Mouse (Mus musculus) bone marrow, adult 2 months (tissue): ENCODE data around the gene Dpf1. TPM values are rescaled to one million over a fixed set of nuclear protein-coding genes. Genes with fewer than 3 reads are reported as not detected.

Experiments
- H3K27ac ChIP-seq: fragments of 200-500 bp; 2 replicates; pipeline ENCODE4 v1.5.1; 2012; ENCODE audit warnings: low read depth, mild to moderate bottlenecking, control low read depth, inconsistent platforms, low read length; ENCODE audit not compliant: control insufficient read depth, poor library complexity, insufficient read depth
- H3K4me1 ChIP-seq: fragments of 200-500 bp; 2 replicates; pipeline ENCODE4 v1.6.1; 2011; ENCODE audit warnings: low read length; ENCODE audit not compliant: control insufficient read depth, insufficient read depth
- H3K4me3 ChIP-seq: fragments of 200-500 bp; replicated peaks from 2 replicates; pipeline ENCODE3; 2011; ENCODE audit warnings: mild to moderate bottlenecking, low read depth, low read length, control low read depth; ENCODE audit not compliant: control insufficient read depth
- CTCF ChIP-seq: fragments of 200-500 bp; IDR thresholded peaks from 2 replicates; pipeline ENCODE4 v1.5.1; 2011; ENCODE audit warnings: low read length, control low read depth; ENCODE audit not compliant: control insufficient read depth, insufficient read depth
- POLR2A ChIP-seq: fragments of 200-500 bp; IDR thresholded peaks from 2 replicates; pipeline ENCODE4 v1.6.1; 2011; ENCODE audit warnings: low read depth, mild to moderate bottlenecking, control low read depth, low read length, borderline replicate concordance; ENCODE audit not compliant: control insufficient read depth
- WGBS: fragments of 180-500 bp; shearing (Covaris S2); methylation state at CpG from one replicate; pipeline ENCODE4 v1.1.7; 2018; 5-methylcytosine and 5-hydroxymethylcytosine counted together
- polyA plus RNA-seq: library from polyadenylated mRNA; stranded (reverse); fragments of >200 nt; gene quantifications from 2 replicates; pipeline ENCODE4 v1.2.4, GENCODE M21; 2011; ENCODE audit warnings: low replicate concordance; ENCODE audit not compliant: missing spikeins, insufficient read depth, insufficient read length

Dpf1 gene
- polyA plus RNA-seq, 1 experiment = 1.5 TPM

DNA sequence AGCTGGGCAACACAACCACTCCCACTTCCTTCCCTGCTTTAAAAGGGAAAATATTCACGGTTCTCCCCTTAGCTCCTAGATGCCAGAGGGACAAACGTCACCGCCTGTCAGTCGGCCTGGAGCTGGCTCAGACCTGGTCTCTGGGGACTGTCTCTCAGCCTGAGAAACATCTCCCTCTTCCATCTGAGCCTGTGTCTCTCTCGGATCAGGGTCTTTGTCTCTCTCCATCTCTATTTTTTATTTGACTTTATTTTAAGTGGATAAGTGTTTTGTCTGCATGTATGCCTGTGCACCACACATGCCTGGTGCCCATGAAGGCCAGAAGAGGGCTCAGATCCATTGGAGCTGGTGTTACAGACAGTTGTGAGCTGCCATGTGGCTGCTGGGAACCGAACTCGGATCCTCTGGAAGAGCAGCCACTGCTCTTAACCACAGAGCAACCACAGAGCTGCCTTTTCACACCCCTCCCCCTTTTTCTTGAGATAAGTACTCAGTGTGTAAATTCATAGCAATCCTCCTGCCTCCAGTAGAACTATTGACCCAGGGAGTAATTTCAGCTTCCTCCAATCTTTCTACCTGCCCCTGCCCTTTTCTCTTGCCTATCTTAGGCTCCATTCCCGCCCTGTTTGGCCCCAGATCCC is 11.2 kb upstream of the Dpf1 start:
- TF ChIP-seq POLR2A (no peak), CTCF (no peak)
- H3K27ac ChIP-seq = no peak overlapping the region
- H3K4me3 ChIP-seq = no peak overlapping the region
- 50% methylated on average over 8 of the region's 8 CpGs for WGBS
- no peaks in the 10 kb centered on the region for H3K4me1 ChIP-seq

DNA sequence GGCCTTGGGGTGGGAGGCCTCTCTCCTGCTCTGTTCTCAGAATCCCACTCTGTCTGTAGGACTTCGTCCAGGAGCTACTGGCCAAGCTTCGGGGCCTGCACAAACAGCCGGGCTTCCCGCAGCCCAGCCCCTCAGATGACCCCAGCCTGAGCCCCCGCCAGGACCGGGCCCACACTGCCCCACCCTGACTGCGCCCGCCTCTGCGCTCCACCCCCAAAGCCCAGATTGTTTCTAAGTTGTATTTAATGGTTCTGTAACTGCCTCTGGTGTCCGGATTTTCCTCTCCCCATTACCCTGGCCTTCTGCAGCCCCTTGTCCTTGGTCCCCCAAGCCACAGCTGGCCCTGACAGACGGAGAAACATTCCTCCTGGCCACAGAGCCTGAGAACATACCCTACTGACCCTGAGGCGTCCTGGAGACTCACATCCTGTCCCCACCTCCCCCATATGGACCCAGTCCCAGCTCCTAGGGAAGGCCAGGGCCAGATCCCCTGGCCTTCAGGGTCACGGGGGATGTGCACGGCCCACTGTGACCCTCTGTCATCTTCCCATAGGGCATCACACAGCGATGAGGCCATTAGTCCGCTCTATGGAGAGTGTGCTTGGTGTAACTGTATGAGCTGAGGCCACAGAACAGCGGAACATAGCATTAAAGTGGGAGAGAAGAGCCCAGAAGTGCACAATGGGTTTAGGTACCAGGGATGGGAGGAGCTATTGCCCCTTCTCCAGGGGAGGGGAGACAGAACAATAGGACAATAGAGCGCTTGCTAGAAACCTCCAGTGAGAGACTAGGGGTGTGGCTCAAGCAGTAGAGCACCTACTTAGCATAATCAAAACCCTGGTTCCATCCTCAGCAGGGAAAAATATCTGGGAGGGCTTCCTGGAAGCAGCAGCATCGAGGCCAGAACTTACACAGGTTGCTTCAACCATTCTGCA is 10.4 kb upstream of the Dpf1 start:
- WGBS = 75% methylated on average over 19 of the region's 19 CpGs

DNA sequence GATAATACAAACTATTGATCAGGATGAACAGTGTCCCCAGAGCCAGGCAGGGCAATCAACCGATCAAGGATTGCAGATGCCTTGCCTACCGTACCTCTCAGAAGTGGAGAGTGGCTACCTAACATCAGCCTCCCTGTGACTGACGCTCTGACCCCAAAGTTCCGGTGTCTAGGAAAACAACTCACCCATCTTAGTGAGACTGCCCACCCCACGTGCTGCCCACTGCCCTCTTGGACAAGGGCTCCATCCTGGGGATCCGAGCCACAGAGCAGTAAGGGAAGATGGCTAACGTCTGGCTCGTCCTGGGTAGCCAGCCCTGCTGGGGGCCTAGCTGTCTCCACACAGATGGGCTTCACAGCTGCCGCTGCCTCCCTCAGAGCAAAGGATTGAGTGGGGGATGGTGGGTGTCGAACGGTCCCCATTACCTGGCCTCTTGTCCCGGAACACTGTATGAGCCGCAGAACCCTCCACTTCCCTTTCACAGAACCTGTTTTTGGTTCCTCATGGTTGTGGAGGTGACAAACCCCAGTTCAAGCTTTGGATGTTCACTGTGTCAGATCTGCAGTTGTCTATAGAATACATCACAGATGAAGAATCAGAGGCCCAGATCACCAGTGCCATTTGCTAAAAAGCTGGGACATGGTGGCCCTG is 9.5 kb upstream of the Dpf1 start:
- no peak for TF ChIP-seq CTCF
- TF ChIP-seq POLR2A = no peak
- H3K4me3 ChIP-seq = no peak overlapping the region
- WGBS = 47% methylated on average over 13 of the region's 13 CpGs
- no peak overlapping the region for H3K27ac ChIP-seq
- no peaks in the 10 kb centered on the region for H3K4me1 ChIP-seq

More for the DNA sequence above, 10.4 kb upstream of the Dpf1 start:
- Histone ChIP-seq H3K4me3 (no peak overlapping the region), H3K27ac (no peak overlapping the region), H3K4me1 (no peaks in the 10 kb centered on the region)
- no peak for TF ChIP-seq CTCF
- TF ChIP-seq POLR2A = no peak

DNA sequence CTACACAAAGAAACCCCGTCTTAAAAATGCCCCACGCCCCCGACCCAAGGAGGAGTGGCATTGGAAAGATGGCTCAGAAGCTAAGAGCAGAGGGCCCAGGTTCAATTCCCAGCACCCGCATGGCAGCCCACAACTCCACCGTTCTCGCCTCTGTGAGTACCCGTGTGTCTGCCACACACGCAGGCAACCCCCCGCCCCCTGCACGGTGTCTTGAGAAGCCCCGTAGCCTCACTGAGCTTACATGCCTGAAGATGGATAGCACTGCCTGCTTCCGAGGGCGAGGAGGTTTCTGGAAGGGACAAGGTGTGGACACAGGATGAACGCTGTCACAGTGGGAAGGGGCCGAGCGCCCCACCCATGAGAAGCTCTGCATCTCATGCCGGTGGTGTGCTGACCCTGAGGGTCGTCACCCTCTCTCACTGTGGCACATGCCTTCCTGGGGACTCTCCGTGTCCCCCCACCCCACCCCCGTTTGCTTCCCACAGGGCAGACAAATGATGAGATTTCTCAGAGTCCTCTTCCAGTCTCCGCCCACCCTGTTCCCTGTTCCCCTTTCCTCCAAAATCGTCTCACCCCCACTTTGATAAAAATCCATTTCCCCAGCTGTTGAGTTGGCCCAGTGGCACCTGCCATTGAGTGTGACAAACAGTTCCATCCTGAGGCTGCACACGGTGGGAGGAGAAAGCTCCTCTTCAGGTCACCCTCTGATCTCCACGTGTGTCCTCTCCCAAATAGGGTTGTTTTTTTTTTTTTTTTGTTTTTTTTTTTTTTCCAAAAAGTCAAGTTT is 7.7 kb upstream of the Dpf1 start:
- 79% methylated on average over 24 of the region's 24 CpGs for WGBS
- no peaks in the 10 kb centered on the region for H3K4me1 ChIP-seq
- H3K4me3 ChIP-seq = no peak overlapping the region
- TF ChIP-seq CTCF = no peak
- TF ChIP-seq POLR2A = no peak
- H3K27ac ChIP-seq = no peak overlapping the region

DNA sequence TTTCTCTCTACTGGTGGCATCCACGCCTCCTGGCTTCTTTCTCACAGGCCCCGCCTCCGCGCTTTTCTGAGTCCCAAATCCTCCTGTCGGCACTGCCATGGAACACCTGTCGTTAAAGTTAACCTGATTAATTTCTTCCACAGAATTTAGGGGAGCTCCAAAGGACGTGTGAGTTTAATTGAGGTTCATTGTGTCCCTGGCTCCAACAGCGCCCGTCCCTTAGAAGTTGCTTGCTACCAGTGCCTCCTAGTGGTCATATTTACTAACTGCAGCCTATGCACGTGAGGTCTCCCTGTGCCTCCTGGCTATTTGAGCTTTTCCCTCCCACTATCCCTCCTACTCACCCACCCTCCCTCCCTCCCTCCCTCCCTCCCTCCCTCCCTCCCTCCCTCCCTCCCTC is 6.8 kb upstream of the Dpf1 start:
- no peak overlapping the region for H3K4me3 ChIP-seq
- peak; percentile 86 for TF ChIP-seq CTCF
- TF ChIP-seq POLR2A = no peak
- no peak overlapping the region for H3K27ac ChIP-seq
- no peaks in the 10 kb centered on the region for H3K4me1 ChIP-seq
- WGBS = 20% methylated on average over 10 of the region's 10 CpGs

DNA sequence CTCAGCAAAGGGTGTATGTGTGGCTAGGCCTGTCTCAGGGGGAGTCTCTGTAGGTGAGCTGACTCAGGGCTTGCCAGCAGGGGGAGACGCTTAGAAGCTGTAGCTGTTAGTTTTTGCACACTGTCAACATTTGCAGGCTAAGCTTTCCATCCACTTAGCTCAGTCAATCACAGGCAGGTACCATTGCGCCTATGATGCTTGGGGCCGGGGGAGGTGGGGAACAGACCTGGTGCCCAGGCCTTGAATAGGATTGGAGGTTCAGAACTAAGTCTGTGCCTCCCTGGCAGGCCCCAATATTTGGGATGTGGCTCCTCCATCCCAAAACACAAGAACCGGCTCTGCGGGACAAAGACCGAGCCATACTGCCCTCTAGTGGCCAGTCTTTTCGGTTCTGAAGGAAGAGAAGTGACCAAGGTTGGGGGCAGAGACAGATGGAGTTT is 2.6 kb upstream of the Dpf1 start:
- WGBS = 10% methylated on average over 7 of the region's 7 CpGs
- Histone ChIP-seq H3K27ac (no peak overlapping the region), H3K4me1 (no peaks in the 10 kb centered on the region), H3K4me3 (no peak overlapping the region)
- TF ChIP-seq POLR2A (no peak), CTCF (peak; percentile 76)

DNA sequence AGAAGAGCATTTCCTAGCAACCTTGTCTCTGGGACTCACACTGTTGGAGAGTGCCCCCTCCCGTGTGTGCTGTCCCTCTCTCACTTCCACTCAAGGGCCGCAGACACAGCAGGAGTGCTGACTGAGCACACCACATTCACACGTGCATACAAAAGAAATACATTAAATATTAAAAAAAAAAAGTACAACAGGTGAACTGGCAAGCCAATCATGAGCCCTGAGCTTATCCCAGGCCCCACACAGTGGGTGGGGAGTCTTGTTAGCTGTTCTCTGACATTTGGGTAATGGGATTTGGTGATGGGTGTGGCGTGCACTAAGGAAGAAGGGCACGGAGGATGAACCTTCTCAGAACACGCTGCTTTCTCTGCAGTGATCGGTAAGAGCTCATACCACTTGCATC is 1.1 kb upstream of the Dpf1 start:
- Histone ChIP-seq H3K27ac (no peak overlapping the region), H3K4me3 (no peak overlapping the region), H3K4me1 (no peaks in the 10 kb centered on the region; the same call in 1 of the 2 replicates)
- TF ChIP-seq CTCF (no peak), POLR2A (no peak)
- WGBS = 70% methylated on average over 7 of the region's 7 CpGs
